Mouse (Mus musculus): ENCODE results near the gene Dgkq.

DNA sequence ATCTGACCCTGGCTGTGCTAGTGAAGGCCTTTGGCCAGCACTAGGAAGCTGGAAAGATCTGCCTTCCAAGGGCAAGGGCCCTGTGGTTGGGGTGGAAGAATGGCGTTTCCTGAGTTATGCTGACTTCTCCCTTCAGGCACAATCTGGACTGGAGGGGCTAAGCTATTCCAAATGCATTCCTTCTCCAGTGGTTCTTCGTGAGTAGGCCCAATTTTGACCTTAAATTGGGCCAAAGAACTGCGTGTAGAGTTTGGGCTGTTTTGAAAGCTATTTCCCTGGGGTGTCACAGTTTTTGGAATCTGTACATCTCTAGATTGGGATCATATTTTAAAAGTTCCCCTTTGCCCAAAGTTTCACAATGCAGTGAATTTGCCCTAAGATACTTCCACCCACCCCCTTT lies 27.1 kb upstream of the Dgkq start:
- TF ChIP-seq CTCF (IDR thresholded peaks at IDR 0.05; ENCODE audit: borderline replicate concordance, extremely low read depth, insufficient read depth, insufficient read length) (no peak), POLR2A (IDR thresholded peaks at IDR 0.05; ENCODE audit: borderline replicate concordance, extremely low read depth, insufficient read depth, insufficient read length, poor library complexity, severe bottlenecking) (no peak)
